Mouse (Mus musculus): ENCODE data around the gene Itga2b. TPM values are rescaled to one million over a fixed set of nuclear protein-coding genes. Genes with fewer than 3 reads are reported as not detected.

Itga2b gene
- 1 to 10 TPM; 3.0 to 4.6 TPM for total RNA-seq (2021)
- long read RNA-seq, experiment 1, partial matches to known transcripts: 0 of 1 reads
- long read RNA-seq, experiment 1, other reads (novel, unspliced or antisense): 1 of 1 reads
- long read RNA-seq, experiment 2, partial matches to known transcripts: 0 of 1 reads
- long read RNA-seq, experiment 2, other reads (novel, unspliced or antisense): 1 of 1 reads

GRCm38 (mm10) chr11:102469648-102470357 lies at the start of gene Itga2b:
Gene Itga2b (minus strand): TSS chr11:102470122.
- DNase-seq: no peak

- DNase-seq: no peak
These were observed 45.0 kb upstream of the Itga2b start for GRCm38 (mm10) chr11:102514793-102515424.

GRCm38 (mm10) chr11:102510226-102510625 lies 40.3 kb upstream of the Itga2b start:
- DNase-seq: peak; percentile 3 to 13

- no peak for DNase-seq
These were observed 26.8 kb upstream of the Itga2b start for GRCm38 (mm10) chr11:102496732-102497131.

- no peak for DNase-seq
These were observed 26.3 kb upstream of the Itga2b start for GRCm38 (mm10) chr11:102496206-102496605.

- DNase-seq: no peak
These were observed 25.8 kb upstream of the Itga2b start for GRCm38 (mm10) chr11:102495742-102496141.

- DNase-seq: no peak
These were observed 25.2 kb upstream of the Itga2b start for GRCm38 (mm10) chr11:102495114-102495513.

- DNase-seq: no peak
These were observed 24.2 kb upstream of the Itga2b start for GRCm38 (mm10) chr11:102494063-102494650.

- no peak for DNase-seq
These were observed 23.3 kb upstream of the Itga2b start for GRCm38 (mm10) chr11:102493241-102493640.

GRCm38 (mm10) chr11:102487901-102488300 lies 18.0 kb upstream of the Itga2b start:
- no peak for DNase-seq

- peak; percentile 27 to 67 for DNase-seq
These were observed 16.9 kb upstream of the Itga2b start for GRCm38 (mm10) chr11:102486733-102487386.

GRCm38 (mm10) chr11:102481779-102482178 lies 11.9 kb upstream of the Itga2b start:
- no peak for DNase-seq

- DNase-seq: no peak
These were observed 11.0 kb upstream of the Itga2b start for GRCm38 (mm10) chr11:102480897-102481296.

- DNase-seq: no peak
These were observed 10.2 kb upstream of the Itga2b start for GRCm38 (mm10) chr11:102480111-102480510.

GRCm38 (mm10) chr11:102479581-102479980 lies 9.7 kb upstream of the Itga2b start:
- no peak for DNase-seq

- DNase-seq: no peak
These were observed 8.7 kb upstream of the Itga2b start for GRCm38 (mm10) chr11:102478671-102479070.

GRCm38 (mm10) chr11:102475027-102475426 lies 5.1 kb upstream of the Itga2b start:
- no peak for DNase-seq

- DNase-seq: peak; percentile 99 to 100
These were observed 2.8 kb downstream of the Itga2b start for GRCm38 (mm10) chr11:102467041-102467631.

GRCm38 (mm10) chr11:102465713-102466436 lies 4.0 kb downstream of the Itga2b start:
- peak; percentile 83 to 84 for DNase-seq

- no peak for DNase-seq
These were observed 5.0 kb downstream of the Itga2b start for GRCm38 (mm10) chr11:102464901-102465300.

- no peak for DNase-seq
These were observed 8.2 kb downstream of the Itga2b start for GRCm38 (mm10) chr11:102461764-102462163.
